Mouse (Mus musculus) yolk sac, embryonic 10.5 days (tissue): Measurements from ENCODE around the gene Srrd.
"Not testable (repeated sequence)": the region's sequence is repeated elsewhere in the genome, so short reads cannot be mapped to it uniquely, and the experiment has no call there.

ENCODE experiments used
- DNase-seq: peaks from one replicate; pipeline ENCODE4 v3.0.0-alpha.2; 2017; ENCODE audit warnings: low spot score

Srrd gene

DNA sequence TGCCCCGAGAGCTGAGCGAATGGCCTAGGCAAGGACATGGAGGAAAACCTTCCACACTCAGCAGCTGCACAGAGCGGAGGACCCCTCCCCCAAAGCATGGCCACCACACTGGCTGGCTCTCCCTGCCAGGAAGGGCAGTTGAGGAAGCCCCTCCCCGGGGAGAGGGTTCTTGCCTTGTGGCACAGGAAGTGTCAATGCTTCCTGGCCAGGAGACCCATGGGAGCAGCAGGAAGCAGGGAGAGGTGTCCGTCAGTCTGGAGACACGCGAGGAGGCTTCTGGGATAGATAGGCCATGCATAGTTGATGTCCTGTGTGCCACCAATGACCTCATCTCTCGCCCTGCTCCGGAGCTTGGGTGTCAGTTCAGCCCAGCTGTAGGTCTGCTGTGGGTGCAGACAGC, 13.5 kb upstream of the Srrd start:
- no peak for DNase-seq

- no peak for DNase-seq
Observed at GRCm38 (mm10) chr5:112355910-112356309, 13.1 kb upstream of the Srrd start, which contains the start of gene Gm6583. Gm6583 (minus strand) TSS chr5:112356033.

GRCm38 (mm10) chr5:112355493-112355892, 12.7 kb upstream of the Srrd start:
- DNase-seq = no peak

- DNase-seq = no peak
Observed at GRCm38 (mm10) chr5:112349169-112349568, 6.3 kb upstream of the Srrd start.

DNA sequence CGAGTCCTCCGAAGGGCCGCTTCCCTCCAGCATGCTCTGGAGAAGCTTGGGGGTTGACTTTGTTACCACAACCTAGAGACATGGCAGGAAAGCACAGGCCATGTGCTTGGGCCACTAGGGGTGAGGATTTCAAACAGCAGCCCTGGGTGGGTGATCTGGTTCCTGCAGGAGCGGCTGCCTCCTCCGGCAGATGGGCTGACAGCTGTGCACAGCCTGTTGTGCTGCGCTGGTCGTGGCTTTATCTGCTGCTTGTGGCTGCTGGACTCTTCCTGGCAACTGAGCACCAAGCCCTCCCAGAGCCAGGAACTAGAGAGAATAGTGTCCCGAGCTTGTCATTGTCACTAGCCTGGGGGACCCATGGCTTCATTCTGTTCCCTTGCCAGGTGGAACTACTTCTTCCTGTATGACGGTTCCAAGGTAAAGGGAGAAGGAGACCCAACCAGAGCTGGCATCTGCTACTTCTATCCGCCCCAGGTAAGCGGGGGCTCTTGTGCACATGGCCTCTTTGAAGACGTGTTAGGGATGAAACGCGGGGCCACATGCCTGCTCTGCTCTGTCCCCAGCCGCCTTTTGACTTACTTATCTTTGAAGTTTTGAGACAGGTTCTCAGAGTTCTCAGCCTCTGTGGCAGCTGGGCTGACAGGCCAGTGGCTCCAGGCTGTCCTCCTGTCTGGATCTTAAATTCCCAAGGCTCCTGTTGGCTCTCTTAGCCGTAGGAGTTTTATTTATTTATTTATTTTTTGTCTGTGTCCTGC, 3.5 kb upstream of the Srrd start:
- DNase-seq = no peak

DNA sequence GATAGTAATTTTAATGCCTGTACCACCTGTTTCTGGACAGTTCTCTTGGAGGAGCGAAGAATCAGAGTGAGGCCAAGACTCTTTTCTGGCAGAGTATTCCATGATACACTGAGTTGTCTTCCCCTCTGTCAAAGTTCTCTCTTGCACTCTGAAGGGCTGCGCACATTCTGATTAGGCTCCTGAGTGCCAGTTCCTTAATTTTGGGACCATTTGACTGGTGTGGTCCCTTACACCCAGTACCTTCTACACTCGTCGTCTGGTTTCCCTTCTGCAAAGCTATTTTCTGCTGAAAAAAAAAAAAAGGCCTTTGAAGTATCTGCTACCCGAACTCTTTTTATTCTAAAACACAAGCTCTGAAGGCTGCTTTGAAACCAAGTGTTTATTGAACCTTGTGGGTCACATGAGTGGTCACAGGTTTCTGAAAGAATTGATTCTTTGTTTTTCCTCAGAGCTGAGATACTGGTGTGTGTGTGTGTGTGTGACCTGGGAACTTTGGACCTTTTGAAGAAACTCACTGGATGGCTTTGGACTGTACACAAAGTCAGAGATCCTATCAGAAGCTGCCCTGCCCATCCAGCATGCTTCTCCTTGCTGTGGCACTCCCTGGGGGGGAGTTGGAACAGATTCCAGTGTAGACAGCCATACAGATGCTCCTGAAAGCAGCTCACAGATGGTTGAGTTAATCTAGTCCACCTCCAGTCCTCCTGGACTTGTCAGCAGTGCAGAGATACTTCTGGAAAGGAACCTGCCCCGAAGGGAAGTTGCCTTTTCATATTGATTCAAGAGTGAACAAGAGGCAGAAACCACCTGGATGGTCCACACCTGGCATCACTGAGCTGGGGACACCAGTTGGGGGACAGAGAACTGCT, 1.5 kb upstream of the Srrd start:
- peak; percentile 78 for DNase-seq

DNA sequence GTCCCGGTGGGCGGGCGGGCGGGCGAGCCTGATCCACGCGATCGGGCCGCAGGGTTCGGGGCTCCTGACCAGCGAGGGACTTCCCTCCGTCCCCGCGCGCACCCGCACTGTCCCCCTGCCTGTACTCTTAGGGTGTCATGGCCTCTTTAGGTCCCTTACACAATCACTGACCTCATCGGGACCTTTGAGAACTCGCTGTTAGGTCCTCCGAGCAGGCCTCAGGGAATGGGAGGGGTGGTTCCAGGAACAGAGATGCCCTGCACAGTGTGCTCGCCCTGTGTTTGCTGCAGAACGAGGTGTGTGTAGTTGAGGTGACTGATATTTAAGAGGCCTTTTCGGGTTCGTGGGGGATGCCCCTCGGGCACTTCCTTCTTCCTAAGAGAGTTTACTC, 360 bp upstream of the Srrd start:
- no peak for DNase-seq

DNA sequence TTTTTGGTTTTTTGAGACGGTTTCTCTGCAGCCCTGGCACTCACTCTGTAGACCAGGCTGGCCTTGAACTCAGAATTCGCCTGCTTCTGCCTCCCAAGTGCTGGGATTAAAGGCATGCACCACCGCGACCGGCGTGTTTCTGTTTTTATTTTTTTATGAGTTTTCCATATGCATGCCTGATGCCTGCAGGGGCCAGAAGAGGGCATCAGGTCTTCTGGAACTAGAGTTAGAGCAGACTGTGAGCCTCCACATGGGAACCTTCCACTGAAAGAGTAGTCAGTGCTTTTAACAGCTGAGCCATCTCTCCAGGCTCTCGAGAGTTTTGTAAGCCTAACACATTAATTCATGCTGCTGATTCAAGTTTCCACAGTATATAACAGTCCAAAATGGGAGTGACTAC, 3.6 kb downstream of the Srrd start:
- no peak for DNase-seq

GRCm38 (mm10) chr5:112337004-112337403, 5.8 kb downstream of the Srrd start:
- no peak for DNase-seq

DNA sequence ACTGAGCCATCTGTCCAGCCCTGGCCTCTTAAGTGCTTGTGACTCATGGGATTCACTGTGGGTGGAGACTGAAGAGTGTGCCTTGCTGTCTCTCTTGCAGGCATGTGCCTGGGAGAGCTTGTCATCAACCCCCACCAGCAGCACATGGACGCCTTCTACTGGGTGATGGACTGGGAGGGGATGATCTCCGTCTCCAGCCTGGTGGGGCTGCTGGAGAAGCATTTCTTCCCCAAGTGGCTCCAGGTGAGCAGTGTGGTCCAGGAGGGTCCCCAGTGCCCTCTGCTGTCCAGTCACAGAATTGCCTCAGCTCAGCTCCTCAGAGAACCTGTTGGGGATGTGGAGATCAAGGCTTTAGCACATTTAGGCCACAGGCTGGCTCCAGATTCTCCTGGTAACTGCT, 7.4 kb downstream of the Srrd start:
- DNase-seq = peak; percentile 26

DNA sequence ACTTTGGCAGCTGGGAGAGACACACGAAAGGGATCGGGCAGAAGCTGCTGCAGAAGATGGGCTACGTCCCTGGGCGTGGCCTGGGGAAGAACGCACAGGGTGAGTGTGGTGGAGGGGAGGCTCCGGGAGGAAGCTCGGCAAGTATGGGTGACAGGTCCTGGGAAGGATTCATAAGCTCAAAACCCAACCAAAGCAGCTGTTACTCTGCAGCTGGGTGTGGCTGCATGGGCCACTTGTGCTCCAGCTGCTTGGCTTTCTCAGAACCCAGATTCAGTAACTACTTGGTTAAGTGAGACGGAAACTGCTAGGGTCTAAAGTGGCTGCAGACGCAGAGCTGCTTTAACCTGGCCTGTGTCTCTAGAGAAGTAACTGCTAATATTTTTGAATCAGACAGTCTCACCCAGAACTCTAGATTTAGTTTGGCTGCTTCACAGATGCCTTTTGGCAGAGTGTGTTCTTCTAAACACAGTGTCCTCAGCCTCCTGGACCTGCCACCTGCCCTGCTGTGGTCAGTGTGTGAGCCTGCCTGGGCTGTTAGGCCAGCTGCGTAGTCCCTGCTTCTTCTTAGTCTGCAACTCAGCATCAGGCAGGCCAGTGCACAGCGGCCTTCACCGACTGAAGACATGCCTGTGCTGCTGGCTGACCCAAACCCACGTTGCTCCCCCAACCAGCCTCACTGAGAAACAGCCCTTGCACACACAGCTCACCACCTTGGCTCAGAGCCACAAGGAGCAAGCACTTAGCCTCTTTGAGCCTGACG, 12.9 kb downstream of the Srrd start:
- DNase-seq = no peak

GRCm38 (mm10) chr5:112327854-112328253, 15.0 kb downstream of the Srrd start:
- DNase-seq = no peak

GRCm38 (mm10) chr5:112326446-112327009, 16.3 kb downstream of the Srrd start:
- no peak for DNase-seq

DNA sequence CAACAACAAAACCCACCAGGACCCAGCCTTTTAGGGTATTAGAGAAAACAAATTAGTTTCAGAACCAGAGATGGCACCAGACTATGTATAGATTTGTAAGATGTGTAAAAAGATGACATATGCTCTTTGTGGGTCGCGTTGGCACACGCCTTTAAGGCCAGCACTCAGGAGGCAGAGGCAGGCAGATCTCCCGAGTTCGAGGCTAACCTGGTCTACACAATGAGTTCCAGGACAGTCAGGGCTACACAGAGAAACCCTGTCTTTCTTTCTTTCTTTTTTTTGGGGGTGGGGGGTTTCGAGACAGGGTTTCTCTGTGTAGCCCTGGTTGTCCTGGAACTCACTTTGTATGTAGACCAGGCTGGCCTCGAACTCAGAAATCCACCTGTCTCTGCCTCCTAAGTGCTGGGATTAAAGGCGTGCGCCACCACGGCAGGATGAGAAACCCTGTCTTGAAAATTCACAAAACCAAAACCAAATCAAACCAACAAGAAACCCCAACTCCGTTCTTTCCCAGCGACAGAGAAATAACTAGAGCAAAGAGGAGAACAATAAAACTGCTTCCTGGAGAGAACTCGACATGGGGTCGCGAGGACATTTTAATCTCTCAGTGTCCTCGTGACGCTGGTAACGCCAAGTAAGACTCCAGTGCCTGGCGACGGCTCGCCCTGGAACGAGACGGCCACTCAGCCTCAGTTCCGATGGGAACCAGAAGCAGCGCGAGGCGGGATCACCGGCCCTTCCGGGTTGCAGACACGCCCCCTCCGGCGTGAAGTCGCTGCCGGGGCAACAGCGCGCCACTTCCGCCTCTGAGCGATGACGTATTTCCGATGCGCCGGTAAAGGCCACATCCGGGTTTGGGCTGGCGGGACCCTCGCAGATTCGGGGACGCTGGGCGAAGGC, 17.0 kb downstream of the Srrd start, which contains the start of gene Tfip11:
Tfip11 (plus strand) TSS at position 813 of the 900 bp plus-strand sequence.
- peak; percentile 91 for DNase-seq

GRCm38 (mm10) chr5:112324637-112325545, 17.9 kb downstream of the Srrd start:
- DNase-seq = peak; percentile 30

GRCm38 (mm10) chr5:112323246-112323645, 19.6 kb downstream of the Srrd start:
- DNase-seq = no peak

DNA sequence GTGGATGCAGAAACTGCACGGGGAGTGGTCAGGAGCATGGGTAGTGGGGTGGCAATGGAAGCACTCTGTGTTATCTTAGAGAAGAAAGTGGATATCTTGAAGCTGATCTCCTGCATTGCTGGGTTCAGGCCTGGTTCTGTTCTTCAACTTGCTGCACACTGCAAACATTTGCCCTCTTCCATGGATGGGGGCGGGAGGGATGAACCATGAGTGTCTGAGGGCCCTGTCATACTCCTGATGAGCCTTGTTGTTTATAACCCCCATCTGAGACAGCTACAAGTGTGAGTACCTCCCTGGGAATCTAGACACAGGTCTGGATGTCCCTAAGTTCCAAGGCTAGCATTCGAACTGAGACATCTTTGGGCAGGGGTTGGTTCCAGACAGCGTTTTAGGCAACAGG, 21.5 kb downstream of the Srrd start:
- no peak for DNase-seq

DNA sequence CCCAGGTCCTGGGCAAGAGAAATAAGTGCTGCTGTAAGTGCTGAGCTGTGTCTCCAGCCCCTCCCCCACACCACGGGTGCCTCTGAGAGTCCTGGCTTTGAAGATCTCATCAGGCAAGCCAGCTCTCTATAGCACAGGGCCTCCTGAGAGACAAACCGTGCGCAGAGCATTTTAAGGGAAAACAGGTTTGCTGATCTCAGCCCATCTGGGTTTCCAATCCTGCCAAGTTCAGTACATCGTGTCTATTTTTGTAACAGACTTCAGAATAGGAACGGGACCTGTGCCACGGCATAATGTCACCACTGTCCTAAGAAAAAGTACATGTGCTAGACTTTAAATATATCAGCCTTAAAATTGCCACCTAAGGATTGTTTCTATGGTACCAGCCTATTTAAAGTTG, 21.9 kb downstream of the Srrd start:
- DNase-seq = no peak

DNA sequence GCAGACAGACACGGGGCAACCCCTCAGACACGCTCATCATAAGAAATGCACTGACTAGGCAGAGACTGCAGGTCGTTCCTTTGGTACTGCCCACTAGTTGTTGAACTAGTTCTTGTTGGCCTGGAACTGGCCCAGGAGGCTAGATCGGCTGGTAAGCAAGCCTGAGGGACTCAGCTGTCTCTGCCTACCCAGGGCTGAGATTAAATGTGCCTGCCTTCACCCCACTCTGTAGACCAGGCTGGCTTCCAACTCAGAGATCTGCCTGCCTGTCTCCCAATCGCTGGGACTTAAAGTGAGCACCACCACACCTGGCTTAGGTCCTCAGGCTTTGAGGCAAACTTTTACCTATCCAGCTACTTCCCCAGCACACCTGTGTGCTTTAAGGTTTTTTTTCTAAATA, 22.5 kb downstream of the Srrd start:
- DNase-seq = no peak

- DNase-seq = not testable (repeated sequence)
Observed at GRCm38 (mm10) chr5:112319343-112319742, 23.5 kb downstream of the Srrd start.
